Mouse (Mus musculus) MEL (cell line): ENCODE data around the gene Foxa2. TPM values are rescaled to one million over a fixed set of nuclear protein-coding genes. Genes with fewer than 3 reads are reported as not detected.

Experiments
- DNase-seq: peaks from one replicate; pipeline ENCODE4 v3.0.0; 2011; ENCODE audit warnings: low read depth, low spot score
- H3K27ac ChIP-seq: 2 replicates; pipeline ENCODE4 v1.5.1; 2012; ENCODE audit warnings: low read depth, mild to moderate bottlenecking, control low read depth, low read length, moderate library complexity; ENCODE audit not compliant: control insufficient read depth
- H3K27me3 ChIP-seq, 2 experiments: fragments of 150-350 bp in 1 of 2; sonication (generic) in 1 of 2; 2 replicates each; pipeline ENCODE4 v1.6.1; 2012; ENCODE audit warnings: low read length in 2 of 2, mild to moderate bottlenecking in 2 of 2, improper control_type of control experiment in 1 of 2, moderate library complexity in 1 of 2; ENCODE audit not compliant: insufficient read depth in 2 of 2, control insufficient read depth in 1 of 2
- H3K36me3 ChIP-seq, 2 experiments: 2 replicates each; pipeline ENCODE4 v1.6.1; 2012 to 2014; ENCODE audit warnings: low read length in 2 of 2, improper control_type of control experiment in 1 of 2, inconsistent platforms in 1 of 2, mild to moderate bottlenecking in 1 of 2; ENCODE audit not compliant: insufficient read depth in 2 of 2, control insufficient read depth in 1 of 2
- H3K4me1 ChIP-seq, 2 experiments: fragments of 150-350 bp in 1 of 2; sonication (generic) in 1 of 2; 2 replicates each; pipeline ENCODE4 v1.6.1; 2012; ENCODE audit warnings: low read length in 2 of 2, improper control_type of control experiment in 1 of 2, mild to moderate bottlenecking in 1 of 2; ENCODE audit not compliant: insufficient read depth in 2 of 2, control insufficient read depth in 1 of 2
- H3K4me3 ChIP-seq, 2 experiments: fragments of 150-350 bp in 1 of 2; sonication (generic) in 1 of 2; 2 replicates each; pipeline ENCODE4 v1.5.1; 2012; ENCODE audit warnings: low read depth in 2 of 2, low read length in 2 of 2, mild to moderate bottlenecking in 2 of 2, moderate library complexity in 2 of 2, control low read depth in 1 of 2, improper control_type of control experiment in 1 of 2; ENCODE audit not compliant: control insufficient read depth in 1 of 2, insufficient read depth in 1 of 2
- H3K79me2 ChIP-seq: 2 replicates; pipeline ENCODE4 v1.6.1; 2012; ENCODE audit warnings: mild to moderate bottlenecking, low read length, moderate library complexity; ENCODE audit not compliant: control insufficient read depth, poor library complexity, insufficient read depth
- H3K9ac ChIP-seq: 2 replicates; pipeline ENCODE4 v1.6.1; 2012; ENCODE audit warnings: low read depth, mild to moderate bottlenecking, control low read depth, low read length, moderate library complexity; ENCODE audit not compliant: control insufficient read depth, poor library complexity, severe bottlenecking
- H3K9me3 ChIP-seq: fragments of 150-350 bp; sonication (generic); replicated peaks from 2 replicates; pipeline ENCODE4 v1.6.1; 2012; ENCODE audit warnings: mild to moderate bottlenecking, low read length, improper control_type of control experiment, moderate library complexity; ENCODE audit not compliant: insufficient read depth
- CHD2 ChIP-seq: IDR thresholded peaks from 2 replicates; pipeline ENCODE4 v1.6.1; 2011; ENCODE audit warnings: low read length, improper control_type of control experiment
- CTCF ChIP-seq, 3 experiments: IDR thresholded peaks in 2 of 3; conservative IDR thresholded peaks in 1 of 3; 2 replicates each; pipeline ENCODE4 v1.5.1; 2011 to 2012; ENCODE audit warnings: low read length in 3 of 3, low read depth in 2 of 3, mild to moderate bottlenecking in 2 of 3, improper control_type of control experiment in 1 of 3, inconsistent platforms in 1 of 3, mixed read lengths in 1 of 3, moderate library complexity in 1 of 3; ENCODE audit not compliant: control insufficient read depth in 1 of 3, insufficient read depth in 1 of 3, poor library complexity in 1 of 3, severe bottlenecking in 1 of 3
- JUND ChIP-seq: IDR thresholded peaks from 2 replicates; pipeline ENCODE4 v1.6.1; 2011; ENCODE audit warnings: low read depth, mild to moderate bottlenecking, improper control_type of control experiment, low read length
- MAX ChIP-seq: IDR thresholded peaks from 2 replicates; pipeline ENCODE4 v1.6.1; 2011; ENCODE audit warnings: low read length, improper control_type of control experiment
- POLR2AphosphoS5 ChIP-seq: IDR thresholded peaks from 2 replicates; pipeline ENCODE4 v1.6.1; 2012; ENCODE audit warnings: low read depth, borderline replicate concordance, mild to moderate bottlenecking, inconsistent platforms, low read length, moderate library complexity, mixed read lengths
- SMC3 ChIP-seq: IDR thresholded peaks from 2 replicates; pipeline ENCODE4 v1.6.1; 2011; ENCODE audit warnings: low read depth, low read length, improper control_type of control experiment
- ZC3H11A ChIP-seq: IDR thresholded peaks from 2 replicates; pipeline ENCODE4 v1.6.1; 2012; ENCODE audit warnings: low read depth, mild to moderate bottlenecking, inconsistent platforms, low read length, improper control_type of control experiment
- polyA plus RNA-seq, 2 experiments: library from polyadenylated mRNA; stranded (reverse) in 1 of 2; unstranded in 1 of 2; fragments of >175 nt in 1 of 2; fragments of >200 nt in 1 of 2; gene quantifications; 2 replicates each; pipeline versions ENCODE4 v1.2.1 to v1.2.4; 2012; ENCODE audit warnings: low replicate concordance in 2 of 2, low read depth in 1 of 2; ENCODE audit not compliant: insufficient read length in 2 of 2, insufficient read depth in 1 of 2, missing spikeins in 1 of 2
- total RNA-seq: library from RNA; depleted of rRNA; stranded (reverse); fragments of 300-350 nt; gene quantifications from 2 replicates; pipeline ENCODE4 v1.2.3, GENCODE M21; 2012

Gene Foxa2
- total and polyA plus RNA-seq, 3 experiments, result not detected

DNA sequence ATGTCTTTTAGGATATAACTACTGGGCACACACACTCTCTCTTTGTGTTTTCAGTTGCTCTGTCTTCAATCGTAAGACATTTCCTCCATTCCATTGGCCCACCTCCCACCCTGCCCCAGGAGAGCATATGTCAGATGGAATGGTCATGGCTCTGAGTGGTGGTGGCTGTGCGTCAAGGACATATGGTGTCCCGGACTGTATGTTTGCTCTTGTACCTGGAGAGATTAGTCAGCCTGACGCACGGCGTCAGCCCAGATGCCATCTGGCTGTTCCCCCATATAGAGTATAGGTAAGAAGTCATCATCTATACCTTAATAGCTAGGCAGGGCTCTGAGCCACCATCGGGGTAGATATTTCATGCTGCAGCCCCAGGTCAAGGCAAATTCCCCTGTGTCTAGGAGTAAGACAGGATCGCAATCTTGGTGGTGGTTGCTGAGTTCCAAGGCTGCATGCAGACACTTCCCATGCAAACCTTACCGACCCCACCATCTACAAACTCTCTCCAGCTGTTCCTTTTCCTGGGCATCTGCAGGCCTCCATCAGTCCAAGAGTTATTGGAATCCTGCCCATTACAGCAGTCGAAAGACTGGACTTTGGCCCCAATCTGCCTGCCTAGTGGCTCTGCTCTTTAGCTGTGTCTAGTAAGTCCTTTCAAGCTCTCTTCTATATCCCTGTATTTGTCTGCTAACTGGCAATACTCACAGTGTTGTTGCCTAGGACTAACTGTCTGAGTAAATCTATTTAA is 53.7 kb downstream of the Foxa2 start:
- TF ChIP-seq SMC3 (no peak), CHD2 (no peak), ZC3H11A (no peak), CTCF (IDR thresholded peaks at IDR 0.05 in 2 of 3, conservative IDR thresholded peaks at IDR 0.05 in 1 of 3; ENCODE audit: control insufficient read depth in 1 of 3, insufficient read depth in 1 of 3, low read depth in 2 of 3, low read length in 3 of 3, poor library complexity in 1 of 3, severe bottlenecking in 1 of 3) (no peak), JUND (no peak), MAX (no peak), POLR2AphosphoS5 (no peak)
- Histone ChIP-seq H3K36me3 (no peaks in the 10 kb centered on the region), H3K9ac (no peak overlapping the region), H3K4me3 (no peak overlapping the region), H3K27me3 (no peaks in the 10 kb centered on the region), H3K9me3 (no peaks in the 10 kb centered on the region), H3K4me1 (no peaks in the 10 kb centered on the region), H3K79me2 (no peaks in the 10 kb centered on the region), H3K27ac (no peak overlapping the region)
- DNase-seq, result no peak
